Mouse (Mus musculus) mesoderm, embryonic 11.5 days (tissue): ENCODE measurements at regions not wholly inside any gene's neighbourhood (a gene's known extent, or its start where the extent isn't known, plus 50 kb on each side); places are given as distances from the start of the nearest gene placed in this dataset.

ENCODE experiments used
- DNase-seq: peaks from one replicate; pipeline ENCODE4 v3.0.0-alpha.2; 2012; ENCODE audit warnings: low read depth, low spot score

DNA sequence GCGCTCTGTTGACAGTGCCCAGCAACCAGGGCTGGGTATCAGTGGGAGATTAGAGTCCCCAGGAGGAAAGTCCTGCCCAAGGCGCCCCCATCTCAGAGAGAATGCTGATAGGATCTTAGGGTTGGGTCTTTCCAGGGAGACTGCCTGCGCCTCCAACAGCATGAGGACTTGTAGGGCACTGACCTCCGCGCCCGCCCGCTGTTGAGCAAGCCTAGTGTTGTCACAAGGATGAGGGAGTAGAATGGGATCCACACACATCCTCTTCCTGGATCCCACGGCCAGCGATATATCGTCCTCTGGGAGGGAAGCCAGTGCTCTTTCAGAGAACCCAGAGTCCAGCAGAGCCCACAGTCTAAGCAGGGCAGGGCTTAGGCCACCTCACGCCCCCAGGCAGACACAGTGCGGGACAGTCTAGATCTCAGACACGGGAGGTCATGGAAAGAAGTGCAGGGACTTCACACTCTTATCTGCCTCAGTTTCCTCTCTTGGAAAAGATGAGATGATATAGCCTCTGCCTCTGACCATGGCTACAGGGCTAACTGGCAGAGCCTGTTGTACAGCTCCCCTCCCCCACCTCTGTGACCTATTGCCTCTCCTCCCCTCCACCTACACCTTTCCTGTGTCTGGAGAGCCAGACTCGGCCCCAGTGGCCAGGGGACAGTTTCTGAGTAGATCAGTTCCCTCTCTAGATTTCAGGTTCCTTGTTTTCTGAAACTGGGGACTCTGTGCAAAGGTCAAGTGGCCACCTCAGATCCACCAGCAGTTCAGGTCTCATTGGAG, 52.0 kb upstream of the Dusp5 start:
- DNase-seq, result no peak

DNA sequence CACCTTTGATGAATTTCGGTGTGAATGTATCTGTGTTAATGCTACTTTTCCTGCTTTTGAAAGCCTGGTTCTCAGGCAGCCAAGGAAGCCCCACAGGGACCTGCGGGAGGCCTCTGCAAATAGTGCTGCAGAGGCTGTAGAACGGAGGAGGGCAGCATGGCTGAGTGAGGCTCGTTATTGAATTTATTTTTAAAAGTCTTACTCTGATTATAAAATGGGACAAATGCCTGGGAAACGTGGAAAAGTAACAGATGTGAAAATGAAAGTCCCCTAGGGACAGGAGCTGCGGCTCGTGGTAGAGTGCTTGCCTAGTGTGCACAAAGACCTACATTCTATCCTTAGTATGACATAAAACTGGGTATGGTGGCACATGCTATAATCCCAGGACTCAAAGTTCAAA, 59.7 kb upstream of the Dusp5 start:
- no peak for DNase-seq

DNA sequence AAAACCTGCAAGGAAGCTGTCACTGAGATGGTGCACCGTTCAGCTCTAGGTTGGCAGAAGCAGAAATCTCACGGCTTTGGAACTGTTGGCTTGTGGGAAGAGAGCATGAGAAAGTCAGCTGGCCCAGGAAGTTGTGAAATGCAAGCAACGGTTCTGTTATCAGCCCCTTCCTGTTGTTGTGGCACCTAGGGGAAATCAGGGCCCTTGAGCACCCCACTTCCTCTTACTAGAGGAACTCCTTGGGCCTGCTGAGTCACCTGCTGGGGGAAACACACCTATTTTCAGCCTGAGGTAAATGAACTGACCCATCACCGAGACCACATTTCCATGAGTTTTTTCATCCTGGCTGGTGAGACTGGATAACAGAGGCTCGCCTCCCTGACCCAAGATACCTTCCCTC, 64.2 kb upstream of the Dusp5 start:
- no peak for DNase-seq

DNA sequence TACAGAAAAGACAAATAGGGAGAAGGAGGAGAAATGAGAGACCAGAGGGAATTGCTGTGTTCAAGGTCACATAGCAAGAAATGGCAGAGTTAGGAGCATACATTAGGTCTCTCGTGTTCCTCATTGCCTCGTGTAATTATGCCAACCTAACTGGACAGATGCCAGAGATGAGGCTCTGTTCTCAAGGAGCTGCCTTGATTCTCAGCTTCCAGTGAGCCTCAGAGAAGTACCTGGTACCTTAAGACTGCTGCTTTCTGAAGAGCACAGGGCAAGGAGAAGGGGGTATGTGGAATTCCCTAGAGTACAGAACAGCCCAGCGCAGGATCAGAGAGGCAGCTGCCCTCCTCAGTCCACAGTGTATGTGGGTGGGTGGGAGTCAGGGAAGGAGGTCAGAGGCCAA, 64.8 kb upstream of the Dusp5 start:
- no peak for DNase-seq

DNA sequence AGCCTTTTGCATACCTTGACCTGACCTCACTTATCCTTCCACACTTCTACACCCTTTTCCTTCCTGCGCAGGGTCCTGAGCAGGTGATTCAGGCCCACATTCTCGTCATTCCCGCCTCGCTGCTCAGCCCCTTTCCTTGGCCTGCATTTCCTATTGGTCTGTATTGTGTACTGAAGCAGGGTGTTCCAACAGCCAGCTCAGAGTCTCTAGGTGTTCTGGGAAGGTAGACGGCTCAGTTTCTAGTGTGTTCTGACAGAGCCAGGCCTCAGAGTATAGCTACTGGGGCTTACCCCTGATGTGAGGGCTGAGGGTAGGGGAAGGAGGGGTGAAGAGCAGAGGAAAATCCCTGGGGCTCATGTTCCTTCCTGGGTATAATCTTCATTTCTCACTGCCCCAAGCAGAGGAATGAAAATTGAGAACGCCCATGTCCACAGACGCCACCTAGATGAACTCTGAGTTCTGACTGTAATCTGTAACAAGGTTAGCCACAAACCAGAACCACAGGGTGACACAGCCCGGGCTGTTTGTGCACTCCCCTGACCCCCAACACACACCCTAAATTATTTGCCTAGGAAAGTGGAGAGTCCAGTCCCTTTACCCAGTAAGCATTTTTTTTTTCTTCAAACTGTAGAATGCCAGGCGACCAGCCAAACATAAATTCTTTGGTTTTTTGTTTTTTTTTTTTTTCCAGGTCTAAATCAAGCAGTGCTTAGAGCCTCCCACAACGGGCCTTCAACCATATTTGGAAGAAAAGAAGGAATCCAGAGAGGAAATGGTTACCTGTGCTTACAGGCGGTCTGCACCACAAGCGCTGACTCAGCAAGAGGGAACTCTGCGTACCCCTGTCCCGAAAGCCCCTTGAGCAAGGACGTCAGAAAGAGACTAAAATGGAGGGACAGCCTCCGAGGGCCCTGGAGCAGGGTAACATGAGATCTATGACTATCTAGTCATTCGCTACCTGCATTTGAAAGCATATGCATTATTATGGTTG, 67.6 kb upstream of the Dusp5 start:
- no peak for DNase-seq

DNA sequence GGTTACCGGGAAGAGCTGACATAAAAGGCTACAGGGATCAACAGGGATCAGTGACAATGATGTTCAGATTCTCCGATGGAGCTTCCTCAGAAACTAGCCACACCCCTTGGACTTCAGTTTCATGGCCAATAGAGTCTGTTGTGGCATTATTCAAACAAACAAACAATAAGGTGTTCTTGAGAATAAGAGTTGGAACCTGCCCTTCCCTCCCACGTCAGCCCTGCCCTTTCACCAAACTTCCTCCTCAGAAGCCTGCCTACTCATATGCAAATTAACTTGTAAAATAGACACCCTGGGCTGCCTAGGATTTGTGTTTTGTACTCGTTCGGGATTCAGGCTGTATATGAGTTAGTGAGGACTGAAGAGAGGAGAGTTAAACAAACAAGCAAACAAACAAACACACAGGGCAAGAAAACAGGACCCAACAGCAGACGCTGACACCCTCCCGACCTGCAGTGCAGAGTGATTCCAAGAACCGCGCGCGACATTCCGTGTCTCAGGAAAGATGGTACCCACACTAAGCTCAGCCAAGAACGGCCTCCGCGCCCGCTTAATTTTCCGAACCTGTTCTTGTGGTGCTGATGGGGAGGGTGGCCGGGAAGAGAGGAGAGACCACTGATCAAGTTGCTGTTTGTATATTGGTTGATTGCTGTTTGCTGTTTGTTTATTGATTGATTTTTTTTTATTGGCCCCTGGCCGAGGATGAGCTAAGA, 68.4 kb upstream of the Dusp5 start:
- DNase-seq, result no peak

DNA sequence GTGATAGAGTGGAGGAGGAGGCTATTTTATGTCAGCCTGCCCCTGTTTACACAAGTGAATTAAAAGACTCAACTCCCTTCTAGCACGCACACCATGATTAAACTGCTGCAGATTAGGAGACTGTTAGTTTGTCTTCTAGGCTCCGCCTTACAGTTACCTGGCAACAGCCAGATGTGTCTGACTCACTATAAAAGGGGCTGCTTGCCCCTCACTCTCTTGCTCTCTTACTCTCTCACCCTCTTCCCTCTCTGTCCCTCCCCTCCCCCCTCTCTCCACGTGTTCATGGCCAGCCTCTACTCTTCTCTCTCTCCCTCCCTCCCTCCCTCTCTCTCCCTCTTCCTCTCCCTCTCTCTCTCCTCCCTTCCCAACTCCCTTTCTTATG, 69.0 kb upstream of the Smndc1 start:
- DNase-seq, result no peak

DNA sequence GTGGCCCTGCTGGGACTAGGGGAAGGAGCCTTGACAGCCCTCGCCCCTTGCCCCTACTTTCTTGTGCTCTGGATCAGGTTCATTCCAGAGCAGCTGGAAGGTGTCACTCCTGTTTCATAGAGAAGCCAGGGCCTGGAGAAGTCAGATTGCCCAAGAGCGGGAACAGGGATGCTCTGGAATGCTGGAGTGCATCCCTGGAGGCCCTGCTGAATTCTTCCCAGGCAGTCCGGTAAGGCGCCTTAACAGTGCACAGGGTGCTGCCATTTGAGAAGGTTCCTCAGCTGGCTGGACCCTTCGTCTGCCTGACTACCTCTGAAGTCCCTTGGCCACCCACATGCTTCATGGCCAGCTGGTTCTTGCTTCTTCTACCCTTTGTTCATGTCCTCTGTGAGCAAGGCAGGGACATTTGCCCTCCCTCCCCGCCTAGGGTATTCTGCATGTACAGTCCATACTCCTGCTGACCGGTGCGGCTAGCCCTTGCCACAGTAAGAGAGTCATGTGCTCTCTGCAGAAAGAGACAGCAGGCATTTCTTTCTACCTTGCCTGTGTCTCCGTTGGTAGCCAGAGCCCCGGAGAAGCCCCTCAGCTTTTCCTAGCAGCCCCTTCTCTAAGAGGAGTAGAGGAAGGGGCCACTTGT, 68.5 kb upstream of the Smndc1 start:
- no peak for DNase-seq

DNA sequence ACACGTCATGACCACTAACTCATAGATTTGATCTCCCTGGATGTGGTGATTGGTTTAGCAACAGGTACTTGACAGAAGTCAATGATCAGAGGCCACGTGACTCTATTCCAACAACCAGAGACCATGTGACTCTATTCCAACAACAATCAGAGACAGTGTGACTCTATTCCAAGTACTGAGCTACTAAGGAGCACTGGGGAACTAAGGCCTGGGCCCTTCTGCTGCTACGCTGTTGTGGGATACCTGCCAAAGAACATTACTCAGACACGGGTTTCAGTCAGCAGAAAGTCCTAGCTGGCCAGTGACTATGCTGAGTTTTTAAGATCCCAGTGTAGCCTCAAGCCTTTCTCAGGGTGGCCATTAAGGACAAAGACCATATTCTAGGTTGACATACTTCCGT, 66.3 kb upstream of the Smndc1 start:
- no peak for DNase-seq

DNA sequence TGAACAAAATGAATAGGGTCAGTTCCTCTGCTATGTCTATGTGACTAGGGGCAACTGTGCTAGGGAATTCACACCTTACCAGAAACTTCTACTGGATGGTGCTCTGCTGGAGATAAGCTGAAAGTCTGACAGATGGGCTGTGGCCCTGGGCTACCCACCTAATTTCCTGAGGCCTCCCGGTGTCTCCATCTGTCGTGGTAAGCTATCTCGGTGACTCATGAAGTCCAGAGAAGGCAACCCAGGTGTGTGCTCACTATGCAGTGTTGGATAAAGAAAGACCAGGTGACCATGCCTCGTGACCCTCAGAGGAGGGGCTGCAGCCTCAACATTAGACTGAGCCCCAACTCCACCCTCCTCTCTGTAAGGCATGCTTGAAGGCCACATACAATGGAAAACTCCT, 64.2 kb upstream of the Smndc1 start:
- no peak for DNase-seq

DNA sequence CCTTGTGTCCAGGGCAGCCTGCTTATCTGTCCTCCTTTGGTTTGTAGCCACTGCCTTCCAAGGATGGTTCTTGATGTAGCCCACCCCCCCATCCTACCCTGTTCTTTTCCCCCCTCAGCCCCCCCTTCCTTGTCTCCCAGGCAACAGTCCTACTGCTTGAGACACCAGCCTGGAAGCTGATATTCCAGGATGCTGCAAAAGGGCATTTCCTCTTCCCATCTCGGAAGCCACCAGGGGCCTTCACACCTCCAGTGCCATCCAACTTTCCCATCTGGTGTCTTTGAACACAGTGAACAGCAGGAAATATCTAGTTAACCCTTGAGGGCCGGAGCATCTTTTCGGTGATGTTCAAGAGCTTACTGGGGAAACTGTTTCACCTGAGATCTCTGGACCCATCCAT, 63.7 kb upstream of the Smndc1 start:
- no peak for DNase-seq

DNA sequence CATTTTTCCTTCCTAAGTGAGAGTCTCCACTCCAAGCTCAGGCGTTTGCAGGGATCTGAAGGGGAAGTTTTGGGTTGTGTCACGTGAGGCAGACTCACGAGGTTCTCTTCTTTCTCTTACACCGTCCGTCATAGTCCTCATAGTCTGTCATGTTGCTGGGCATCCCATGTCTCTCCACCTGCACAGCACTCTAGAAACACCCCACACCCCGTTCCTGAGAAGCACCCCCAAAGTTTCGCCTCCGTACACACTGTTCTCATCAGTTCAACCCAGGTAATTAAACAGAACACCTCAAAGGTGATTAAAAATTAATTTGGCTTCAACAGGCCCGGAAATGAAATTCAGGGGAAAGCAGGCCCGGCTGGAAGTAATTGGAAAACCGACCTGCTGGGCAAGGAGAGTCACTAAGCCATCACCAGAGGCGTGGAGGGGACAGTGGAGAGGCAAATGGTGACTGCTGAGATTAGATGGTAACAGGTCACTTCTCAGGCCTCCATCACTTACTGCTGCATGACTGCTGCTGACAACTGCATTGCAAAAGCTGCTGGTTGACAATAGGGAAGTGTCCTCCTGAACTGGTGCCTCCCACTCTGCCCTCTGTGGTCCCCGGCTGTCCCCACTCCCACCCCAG, 63.1 kb upstream of the Smndc1 start:
- DNase-seq, result no peak

DNA sequence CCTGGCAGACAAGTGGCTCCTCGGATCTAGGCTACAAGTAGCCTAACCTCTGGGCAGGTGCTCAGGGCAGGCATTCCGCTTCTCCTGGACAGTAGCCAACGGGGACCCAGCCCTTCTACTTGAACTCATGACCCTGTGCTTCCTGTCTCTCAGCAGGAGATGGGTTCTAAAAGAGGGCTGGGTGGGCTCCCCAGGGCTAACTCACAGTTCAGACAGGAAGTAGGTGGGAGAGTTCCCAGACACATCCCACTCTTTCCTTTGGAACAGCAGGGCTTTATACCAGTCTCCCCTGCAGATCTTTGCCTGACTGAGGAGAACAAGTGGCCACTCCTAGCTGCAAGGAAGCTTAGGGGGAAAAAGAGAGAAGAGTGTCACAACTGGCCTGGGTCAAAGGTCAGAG, 62.0 kb upstream of the Smndc1 start:
- DNase-seq, result no peak

DNA sequence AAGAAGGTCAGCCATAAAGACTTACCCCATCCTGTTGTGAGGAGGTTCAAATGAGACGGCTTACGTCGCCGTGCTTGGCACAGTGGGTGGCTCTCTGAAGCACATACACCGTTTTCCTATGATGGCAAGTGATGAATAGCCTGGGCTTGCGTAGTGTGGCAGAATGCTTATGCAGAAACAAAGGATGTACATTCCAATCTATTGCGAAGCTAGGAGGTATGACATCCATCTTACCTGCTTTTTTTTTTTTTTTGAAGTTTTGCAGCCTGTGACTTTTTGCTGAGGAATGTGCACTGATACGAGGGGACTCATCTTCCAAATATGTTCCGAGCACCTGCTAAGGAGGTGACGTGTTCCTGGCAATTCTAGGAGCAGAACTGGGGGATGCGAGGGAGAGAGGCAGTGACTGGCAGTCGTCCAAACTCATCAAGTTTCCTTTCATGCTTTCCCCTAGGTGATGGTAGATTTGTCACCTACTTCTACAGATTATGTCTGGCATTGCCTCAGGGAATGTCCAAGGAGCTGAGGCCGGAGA, 61.1 kb upstream of the Smndc1 start:
- peak; percentile 35 for DNase-seq

DNA sequence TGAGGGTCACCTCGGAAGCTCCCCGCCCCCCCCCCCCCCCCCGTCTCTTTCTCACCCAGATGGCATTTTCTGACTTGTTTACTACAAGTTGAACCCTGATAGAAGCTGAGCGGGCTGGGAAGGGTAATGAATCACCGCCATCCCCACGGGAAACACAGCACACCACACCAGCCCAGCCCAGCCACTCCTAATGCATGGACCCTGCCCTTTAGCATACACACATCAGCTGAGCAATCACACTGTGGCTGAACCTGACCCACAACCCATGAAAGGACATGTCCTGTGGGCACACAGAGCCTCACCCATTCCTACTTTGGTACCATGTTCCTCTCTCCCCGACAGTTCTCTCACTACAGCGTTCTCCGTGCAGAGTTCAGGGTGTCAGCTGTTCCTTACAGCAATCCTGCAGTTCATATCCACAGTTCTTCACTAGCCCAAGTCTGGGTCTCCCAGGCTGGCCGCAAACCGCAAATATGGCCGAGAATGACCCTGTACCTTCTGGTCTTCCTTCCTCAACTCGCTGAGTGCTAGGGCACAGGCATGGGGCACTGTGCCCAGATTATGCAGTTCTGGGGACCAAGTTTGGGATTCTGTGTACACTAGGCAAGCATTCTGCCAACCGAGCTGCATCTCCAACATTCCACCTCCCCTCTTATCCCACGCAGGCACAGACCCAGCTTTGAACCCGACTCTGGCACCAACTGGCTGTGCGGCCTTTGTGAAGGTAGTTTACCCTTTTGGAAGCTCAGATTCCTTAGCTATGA, 60.4 kb upstream of the Smndc1 start:
- no peak for DNase-seq

DNA sequence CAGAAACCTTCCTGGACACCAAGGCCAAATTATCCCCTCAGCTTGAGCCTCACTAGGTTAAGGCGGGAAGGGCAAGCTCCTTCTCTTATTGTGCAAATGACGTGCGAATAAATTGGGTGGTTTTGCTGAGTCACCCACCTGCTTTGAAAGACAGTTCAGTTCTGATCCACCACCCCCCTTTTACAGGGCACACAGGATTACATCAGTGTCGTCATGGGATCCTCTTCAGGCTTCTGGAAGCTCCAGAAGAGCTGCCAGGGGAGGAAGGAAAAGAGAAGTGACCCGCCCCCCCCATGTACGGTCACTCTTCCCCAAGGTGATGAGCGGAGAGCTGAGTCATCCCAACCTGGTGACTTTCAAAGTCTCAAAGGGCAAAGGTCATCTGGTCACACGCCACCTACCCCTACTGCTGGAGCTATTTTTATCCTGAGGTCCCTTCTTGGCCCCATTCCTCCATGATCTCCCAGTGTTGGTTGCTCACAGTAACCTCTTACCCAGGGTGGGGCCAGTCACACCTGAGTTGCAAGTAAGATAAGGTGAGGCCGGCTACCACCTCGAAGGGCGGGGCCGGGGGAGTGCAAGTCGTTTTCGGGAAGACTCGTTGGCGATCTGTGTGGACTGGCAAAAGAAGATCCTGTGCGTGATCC, 58.9 kb upstream of the Smndc1 start:
- DNase-seq, result no peak

DNA sequence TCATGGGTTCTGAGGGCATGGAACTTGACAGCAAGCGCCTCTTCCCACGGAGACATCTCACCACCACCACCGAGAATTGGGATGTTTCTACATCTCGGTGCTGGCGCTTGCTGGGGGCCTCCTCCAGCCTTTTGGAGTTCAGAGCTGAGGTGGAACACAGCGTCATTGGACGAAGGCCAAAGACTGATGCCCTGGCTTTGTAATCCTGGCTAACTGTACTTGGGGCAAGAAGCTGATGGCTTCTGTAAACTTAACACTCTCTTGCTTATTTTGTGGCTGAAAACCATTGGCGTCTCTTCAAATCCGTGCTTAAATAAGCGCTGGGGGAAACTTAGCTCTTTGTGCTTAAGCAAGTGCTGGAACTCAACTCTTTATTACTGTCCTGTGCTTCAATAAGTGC, 57.8 kb upstream of the Smndc1 start:
- no peak for DNase-seq

DNA sequence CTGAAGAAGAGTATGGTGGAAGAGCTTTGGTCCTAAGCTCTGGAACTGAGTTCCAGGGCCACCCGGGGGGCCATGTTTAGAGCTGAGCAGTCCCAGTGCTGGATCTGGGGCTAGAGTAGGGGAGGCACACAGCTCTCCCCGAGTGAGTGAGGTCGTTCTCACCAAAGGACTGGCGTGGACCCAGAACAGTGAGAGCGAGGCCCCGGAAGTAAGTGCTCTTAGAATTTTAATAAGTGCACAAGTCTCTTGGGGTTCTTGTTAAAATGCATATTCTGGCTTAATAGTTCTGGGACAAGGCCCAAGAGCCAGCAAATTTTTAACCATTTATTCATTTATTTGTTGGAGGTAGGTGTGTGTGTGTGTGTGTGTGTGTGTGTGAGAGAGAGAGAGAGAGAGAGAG, 57.4 kb upstream of the Smndc1 start:
- no peak for DNase-seq

DNA sequence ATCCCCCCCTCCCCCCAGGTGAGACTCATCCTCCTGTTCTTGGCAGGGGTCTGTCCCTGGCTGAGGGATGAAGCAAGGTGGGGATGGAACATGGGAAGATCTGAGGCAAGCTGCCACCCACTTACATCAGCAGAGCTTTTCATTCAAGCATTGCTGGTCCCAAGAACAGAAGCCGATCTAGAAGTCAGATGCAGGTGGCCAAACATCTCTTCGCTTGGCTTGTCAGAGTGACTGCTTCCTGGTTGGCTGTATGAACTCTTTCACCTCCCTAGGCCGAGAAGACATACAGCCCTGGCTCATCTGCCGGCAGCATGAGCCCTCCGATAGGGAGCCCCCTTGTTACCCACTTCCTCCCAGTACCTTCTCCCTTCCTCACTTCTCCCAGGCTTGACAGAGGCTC, 55.8 kb upstream of the Smndc1 start:
- no peak for DNase-seq

DNA sequence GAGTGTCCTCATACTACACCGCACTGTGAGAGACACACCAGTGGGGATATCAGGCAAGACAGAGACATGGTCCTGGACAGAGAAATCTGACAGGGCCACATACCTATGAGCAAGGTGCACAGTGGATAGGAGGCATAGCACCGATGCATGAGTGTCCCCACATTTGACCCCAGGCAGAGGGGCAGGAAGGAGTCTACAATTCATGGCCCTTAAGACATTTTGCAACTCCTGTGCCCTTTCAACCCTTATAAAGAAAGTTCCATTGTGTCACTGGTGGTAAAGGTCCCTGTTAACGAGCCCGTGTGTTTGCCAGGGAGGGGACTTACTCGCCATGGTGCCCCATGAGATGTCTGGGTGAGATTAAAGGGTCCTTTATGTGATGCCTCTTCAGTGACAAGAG, 54.3 kb upstream of the Smndc1 start:
- no peak for DNase-seq
